Mouse (Mus musculus) liver, postnatal 0 days (tissue): ENCODE data around the gene Fes.

ENCODE experiments used
- CTCF ChIP-seq: sonication (generic); IDR thresholded peaks from 2 replicates; pipeline ENCODE4 v1.5.1; 2016; ENCODE audit warnings: antibody characterized with exemption, low read depth
- EP300 ChIP-seq: IDR thresholded peaks from 2 replicates; pipeline ENCODE4 v1.6.1; 2016; ENCODE audit warnings: antibody characterized with exemption, low read depth, mild to moderate bottlenecking

GRCm38 (mm10) chr7:80412781-80413180, 25.0 kb upstream of the Fes start:
- no peak for TF ChIP-seq CTCF
- TF ChIP-seq EP300 = no peak
